ENCODE assay signal across 20 mouse cellular contexts in the genomic region with DNA sequence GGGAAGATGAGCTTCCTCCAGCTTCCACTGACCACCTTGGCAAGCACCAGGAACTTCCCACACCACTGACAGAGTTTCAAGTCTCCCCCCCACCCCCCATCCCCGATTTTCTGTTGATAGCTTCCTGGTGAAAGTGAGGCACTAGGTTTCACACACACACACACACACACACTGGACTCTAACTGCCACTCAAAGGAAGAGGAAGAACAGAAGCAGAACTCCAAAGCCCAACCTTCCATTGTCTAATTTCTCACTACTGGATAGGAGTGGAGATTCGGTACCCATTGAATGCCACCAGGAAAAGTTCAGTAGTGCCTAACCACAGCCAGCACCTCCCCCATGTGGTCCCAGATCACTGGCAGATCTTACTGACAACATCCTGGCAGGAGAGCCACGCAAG.
A peak's percentile ranks its signal among the peaks of the same experiment; 100 is the strongest.
DNase-seq lines count a peak whose midpoint lies in the region; ATAC-seq lines count a peak whose summit lies in the region.
"Had no signal": no experiment of that assay in that cellular context is flagged by ENCODE, and none has a peak within 500 bp of the region (broad histone marks: within the 10 kb centered on the region; RNA-seq: fewer than 3 reads in every experiment).

No protein-coding gene starts in this region.

- peak; percentile 4 for DNase-seq in lung, postnatal 36 days
- DNase-seq in lung, postnatal 4 days, result no peak
- DNase-seq in MN1 (ENCODE audit: low spot score), result no peak
- no peak for DNase-seq in natural killer cell, adult 2 months (ENCODE audit: low spot score in 2 of 2)
- DNase-seq: adrenal gland, adult 8-10 months; adrenal gland, postnatal 25 days; cerebellum, adult 18-20 months; cerebellum, adult 9-10 months; cerebellum, postnatal 25 days; embryo, embryonic 11 days; gastrocnemius, postnatal 10 days; gastrocnemius, postnatal 36 days; heart, adult 18-20 months; heart, postnatal 10 days; heart, postnatal 4 days had no signal

- peak; percentile 37 to 53; a peak in 2 of 4 replicates for ATAC-seq in hematopoietic stem cell, adult 5-6 weeks (replicated peaks in 1 of 2; ENCODE audit: insufficient read depth in 1 of 2, low FRiP score in 2 of 2, low TSS enrichment in 1 of 2, low read depth in 1 of 2, poor library complexity in 2 of 2, severe bottlenecking in 2 of 2)
- peak; percentile 67 for ATAC-seq in neutrophil, adult 5-6 weeks (ENCODE audit: extremely low read depth, insufficient number of reproducible peaks, low FRiP score, poor library complexity, severe bottlenecking)
- ATAC-seq: activated CD4-positive, CD25-positive, alpha-beta regulatory T cell, adult 4 months; CD4-positive, CD25-positive, alpha-beta regulatory T cell, adult 4 months; forebrain, embryonic 15.5 days had no signal
